24 mouse cellular contexts compared by ENCODE assay signal in genomic region chr9:92211048-92211447, GRCm38 (mm10). TPM values are rescaled to one million over a fixed set of nuclear protein-coding genes. Genes with fewer than 3 reads are reported as not detected.
DNase-seq lines count a peak whose midpoint lies in the region; ATAC-seq and TF ChIP-seq lines count a peak whose summit lies in the region.
"Had no signal": no experiment of that assay in that cellular context is flagged by ENCODE, and none has a peak within 500 bp of the region (broad histone marks: within the 10 kb centered on the region; RNA-seq: fewer than 3 reads in every experiment).

No protein-coding gene starts in this region.

- no peaks in the 10 kb centered on the region for H3K9me3 ChIP-seq in liver, embryonic 12.5 days (replicated peaks)
- no peaks in the 10 kb centered on the region for H3K9me3 ChIP-seq in hindbrain, embryonic 13.5 days
- H3K9me3 ChIP-seq: forebrain, embryonic 13.5 days; heart, embryonic 13.5 days had no signal

- no peak overlapping the region for H3K4me2 ChIP-seq in liver, embryonic 12.5 days
- H3K4me2 ChIP-seq in hindbrain, embryonic 13.5 days, result no peak overlapping the region
- H3K4me2 ChIP-seq: forebrain, embryonic 13.5 days; heart, embryonic 13.5 days; hindbrain, embryonic 14.5 days had no signal

- H3K27ac ChIP-seq in liver, adult 2 months (replicated peaks; ENCODE audit: insufficient read depth, low read depth, low read length), result no peak overlapping the region
- H3K27ac ChIP-seq in liver, embryonic 12.5 days, result no peak overlapping the region
- no peak overlapping the region for H3K27ac ChIP-seq in hindbrain, embryonic 13.5 days
- H3K27ac ChIP-seq: forebrain, embryonic 13.5 days; heart, embryonic 13.5 days; hindbrain, embryonic 14.5 days had no signal

- TF ChIP-seq CTCF in liver, adult 2 months (IDR thresholded peaks at IDR 0.05; ENCODE audit: low read depth, low read length), result no peak

- no peaks in the 10 kb centered on the region; the same call in 1 of the 2 replicates for H3K4me1 ChIP-seq in liver, adult 2 months (ENCODE audit: control insufficient read depth, insufficient read depth, low read length)
- H3K4me1 ChIP-seq in liver, embryonic 12.5 days, result no peaks in the 10 kb centered on the region
- H3K4me1 ChIP-seq in hindbrain, embryonic 13.5 days (replicated peaks), result no peaks in the 10 kb centered on the region
- H3K4me1 ChIP-seq: forebrain, embryonic 13.5 days had no signal

- WGBS in liver, adult 2 months, result 16% methylated on average over 3 of the region's 3 CpGs
- WGBS in liver, embryonic 12.5 days (ENCODE audit: insufficient replicate concordance), result 33% methylated on average over 3 of the region's 3 CpGs
- WGBS in hindbrain, embryonic 13.5 days, result 83% methylated on average over 3 of the region's 3 CpGs

- DNase-seq in liver, adult 2 months (ENCODE audit: extremely low read depth, low read depth, low spot score), result peak; percentile 65
- DNase-seq in 416B (ENCODE audit: low read depth), result peak; percentile 72
- no peak for DNase-seq in c-Kit-positive CD71-positive TER-119-positive erythroid progenitor cells, embryonic 14.5 days (ENCODE audit: low spot score)
- DNase-seq: adrenal gland, postnatal 10 days; cerebellum, adult 11-12 months; cerebellum, adult 9-10 months; cerebellum, postnatal 25 days; gastrocnemius, postnatal 14 days; heart, postnatal 10 days had no signal

- no peaks in the 10 kb centered on the region for H3K36me3 ChIP-seq in liver, adult 2 months (ENCODE audit: control insufficient read depth, insufficient read depth, low read length)
- H3K36me3 ChIP-seq in liver, embryonic 12.5 days, result no peaks in the 10 kb centered on the region
- H3K36me3 ChIP-seq in hindbrain, embryonic 13.5 days, result no peaks in the 10 kb centered on the region
- H3K36me3 ChIP-seq: heart, embryonic 13.5 days had no signal

- H3K27me3 ChIP-seq in liver, adult 2 months (ENCODE audit: control insufficient read depth, insufficient read depth, low read length), result no peaks in the 10 kb centered on the region
- no peaks in the 10 kb centered on the region for H3K27me3 ChIP-seq in liver, embryonic 12.5 days (replicated peaks)
- no peaks in the 10 kb centered on the region for H3K27me3 ChIP-seq in hindbrain, embryonic 13.5 days
- H3K27me3 ChIP-seq: forebrain, embryonic 13.5 days; heart, embryonic 13.5 days had no signal

- no peak overlapping the region for H3K9ac ChIP-seq in liver, adult 2 months (ENCODE audit: low read depth, low read length)
- no peak overlapping the region for H3K9ac ChIP-seq in liver, embryonic 12.5 days
- no peak overlapping the region for H3K9ac ChIP-seq in hindbrain, embryonic 13.5 days
- H3K9ac ChIP-seq: forebrain, embryonic 13.5 days; forebrain, postnatal 0 days; heart, embryonic 13.5 days; hindbrain, embryonic 14.5 days had no signal

- H3K4me3 ChIP-seq in liver, adult 2 months (ENCODE audit: insufficient read depth, low read depth, low read length), result no peak overlapping the region
- no peak overlapping the region for H3K4me3 ChIP-seq in liver, embryonic 12.5 days
- no peak overlapping the region for H3K4me3 ChIP-seq in hindbrain, embryonic 13.5 days
- H3K4me3 ChIP-seq: forebrain, embryonic 13.5 days; heart, embryonic 13.5 days had no signal

- H3K79me2 ChIP-seq in liver, adult 2 months (ENCODE audit: control insufficient read depth, insufficient read depth, low read length), result no peaks in the 10 kb centered on the region

- TF ChIP-seq POLR2A in liver, adult 2 months (IDR thresholded peaks at IDR 0.05; ENCODE audit: extremely low read depth, insufficient read depth, low read length), result no peak

- ATAC-seq in liver, embryonic 12.5 days, result no peak
- ATAC-seq in common myeloid progenitor, adult 5-6 weeks (replicated peaks; ENCODE audit: low read depth, poor library complexity, severe bottlenecking), result 0 out of 2 replicates have a peak, but pooled peaks have one; percentile 17
- peak; percentile 53 for ATAC-seq in megakaryocyte progenitor cell, adult 5-6 weeks (replicated peaks; ENCODE audit: poor library complexity)
- ATAC-seq in hindbrain, embryonic 13.5 days (ENCODE audit: low FRiP score), result no peak
- ATAC-seq: forebrain, embryonic 13.5 days; forebrain, postnatal 0 days had no signal

RNA-seq across cellular contexts. Expression of gene Plscr5, which starts 18.3 kb away (rescaled TPM):
- not detected in 2 replicates for total RNA-seq in liver, adult 2 months (2014; rRNA removed)
- polyA plus RNA-seq in liver, adult 2 months (2012; rRNA removed), result not detected in 2 replicates
- polyA plus RNA-seq in liver, embryonic 12.5 days (2016; fragmentation: Nextera tagmentation; extraction: Ambion mirVana), result not detected in 2 replicates
- total RNA-seq in common myeloid progenitor, adult 5-6 weeks (2017), result not detected in 2 replicates
- total RNA-seq in megakaryocyte progenitor cell, adult 5-6 weeks (2015), result not detected in 2 replicates
- total RNA-seq in megakaryocyte progenitor cell, adult 5-6 weeks (2017), result not detected in 2 replicates
- 0.14 and 0.32 TPM in 2 replicates for polyA plus RNA-seq in hindbrain, embryonic 13.5 days (2015; fragmentation: Nextera tagmentation; extraction: Ambion mirVana)
- total RNA-seq: adrenal gland, postnatal 10 days; adrenal gland, postnatal 4 days; ES-E14; gastrocnemius, adult 18-20 months; gastrocnemius, postnatal 14 days; heart, adult 8-10 months; heart, postnatal 10 days; hematopoietic stem cell, adult 5-6 weeks had no signal
- polyA plus RNA-seq: embryonic facial prominence, embryonic 14.5 days; gonadal fat pad, adult 2 months; heart, embryonic 13.5 days had no signal

RNA-seq across cellular contexts. Expression of gene Plscr1, which starts 38.5 kb away (rescaled TPM):
- total RNA-seq in liver, adult 2 months (2014; rRNA removed), result 13.5 and 18.3 TPM in 2 replicates
- 7.1 and 9.9 TPM in 2 replicates for polyA plus RNA-seq in liver, adult 2 months (2012; rRNA removed)
- 23.1 and 23.8 TPM in 2 replicates for polyA plus RNA-seq in liver, embryonic 12.5 days (2016; fragmentation: Nextera tagmentation; extraction: Ambion mirVana)
- 35.0 and 68.7 TPM in 2 replicates for total RNA-seq in common myeloid progenitor, adult 5-6 weeks (2017)
- 47.3 and 65.8 TPM in 2 replicates for total RNA-seq in megakaryocyte progenitor cell, adult 5-6 weeks (2015)
- total RNA-seq in megakaryocyte progenitor cell, adult 5-6 weeks (2017), result 28.2 and 37.0 TPM in 2 replicates
- polyA plus RNA-seq in hindbrain, embryonic 13.5 days (2015; fragmentation: Nextera tagmentation; extraction: Ambion mirVana), result 10.3 and 11.2 TPM in 2 replicates

Comparison
In these comparisons a context has a peak if more than half of its experiments do, and no peak if none do; other contexts are left out.
1. ATAC-seq: peak in common myeloid progenitor, adult 5-6 weeks (single experiment) and megakaryocyte progenitor cell, adult 5-6 weeks (single experiment); none in liver, embryonic 12.5 days (single experiment) and hindbrain, embryonic 13.5 days (single experiment).